Mouse (Mus musculus) heart, postnatal 0 days (tissue): Measurements from ENCODE around the gene Rex1bd. TPM values are rescaled to one million over a fixed set of nuclear protein-coding genes. Genes with fewer than 3 reads are reported as not detected.

Source experiments
- ATAC-seq: fragments of 200-750 bp; cut with Nextera tagmentation; 2 replicates; pipeline ENCODE4 v1.8.0; 2017; ENCODE audit warnings: low read depth, moderate number of reproducible peaks, moderate library complexity; ENCODE audit not compliant: insufficient read depth
- DNase-seq: peaks from one replicate; pipeline ENCODE4 v3.0.0-alpha.2; 2016; ENCODE audit warnings: low spot score
- H3K27ac ChIP-seq: fragments of 300-500 bp; sonication (generic); 2 replicates; pipeline ENCODE4 v1.5.1; 2014; ENCODE audit warnings: low read depth, mild to moderate bottlenecking
- H3K27me3 ChIP-seq: fragments of 300-500 bp; sonication (generic); 2 replicates; pipeline ENCODE4 v1.6.1; 2014; ENCODE audit warnings: low read length, mixed read lengths; ENCODE audit not compliant: control insufficient read depth, insufficient read depth
- H3K36me3 ChIP-seq: fragments of 300-500 bp; sonication (generic); replicated peaks from 2 replicates; pipeline ENCODE4 v1.6.1; 2014; ENCODE audit warnings: low read length, mixed read lengths; ENCODE audit not compliant: control insufficient read depth, insufficient read depth
- H3K4me1 ChIP-seq: fragments of 300-500 bp; sonication (generic); 2 replicates; pipeline ENCODE4 v1.6.1; 2014; ENCODE audit warnings: antibody characterized with exemption; ENCODE audit not compliant: control insufficient read depth, insufficient read depth
- H3K4me2 ChIP-seq: fragments of 300-500 bp; sonication (generic); 2 replicates; pipeline ENCODE4 v1.6.1; 2014; ENCODE audit warnings: low read depth, mild to moderate bottlenecking, low read length, moderate library complexity
- H3K4me3 ChIP-seq: fragments of 300-500 bp; sonication (generic); 2 replicates; pipeline ENCODE4 v1.5.1; 2014; ENCODE audit warnings: low read depth, low read length
- H3K9ac ChIP-seq: fragments of 300-500 bp; sonication (generic); replicated peaks from 2 replicates; pipeline ENCODE4 v1.6.1; 2014; ENCODE audit warnings: low read depth, low read length, mixed read lengths
- H3K9me3 ChIP-seq: fragments of 300-500 bp; sonication (generic); replicated peaks from 2 replicates; pipeline ENCODE4 v1.6.1; 2016; ENCODE audit warnings: low read length; ENCODE audit not compliant: control insufficient read depth
- CTCF ChIP-seq: IDR thresholded peaks from 2 replicates; pipeline ENCODE4 v1.5.1; 2016; ENCODE audit warnings: antibody characterized with exemption, control low read depth, low read depth
- EP300 ChIP-seq: IDR thresholded peaks from 2 replicates; pipeline ENCODE4 v1.6.1; 2016; ENCODE audit warnings: antibody characterized with exemption, low read depth
- WGBS: fragments of 180-500 bp; shearing (Covaris S2); extraction: QIAGEN DNeasy Blood & Tissue Kit; methylation state at CpG from one replicate; pipeline ENCODE4 v1.1.7; 2014; 5-methylcytosine and 5-hydroxymethylcytosine counted together
- polyA plus RNA-seq: library from polyadenylated mRNA; unstranded; fragments of >200 nt; fragmentation: Nextera tagmentation; extraction: Ambion mirVana; gene quantifications from 2 replicates; pipeline ENCODE4 v1.2.1, GENCODE M21; 2015
- total RNA-seq: library from RNA; depleted of rRNA; stranded (reverse); fragments of >200 nt; gene quantifications from 2 replicates; pipeline ENCODE4 v1.2.3, GENCODE M21; 2014; ENCODE audit warnings: low replicate concordance; rRNA removed

The Rex1bd gene
- total RNA-seq = 121 and 145 TPM in 2 replicates
- 139 and 146 TPM in 2 replicates for polyA plus RNA-seq

- 3% methylated on average over 38 of the region's 40 CpGs for WGBS
- H3K4me2 ChIP-seq = peak within 1 kb of the TSS; percentile 76
- H3K27ac ChIP-seq = peak within 1 kb of the TSS; percentile 89
- H3K36me3 ChIP-seq = peaks cover 17% of the 10 kb centered on the region
- peak; percentile 84 for ATAC-seq
- peak within 1 kb of the TSS; percentile 87 for H3K4me3 ChIP-seq
- TF ChIP-seq CTCF (peak; percentile 83), EP300 (peak; percentile 43; the same call in 1 of the 2 replicates)
- H3K9me3 ChIP-seq = no peaks in the 10 kb centered on the region
- H3K9ac ChIP-seq = peak within 1 kb of the TSS; percentile 81
- peaks cover 34% of the 10 kb centered on the region for H3K4me1 ChIP-seq
- peak; percentile 88 for DNase-seq
- H3K27me3 ChIP-seq = peaks cover 16% of the 10 kb centered on the region
Measured at GRCm38 (mm10) chr8:70506328-70507026, at the start of gene Rex1bd. Rex1bd (minus strand) TSS chr8:70506752.

DNA sequence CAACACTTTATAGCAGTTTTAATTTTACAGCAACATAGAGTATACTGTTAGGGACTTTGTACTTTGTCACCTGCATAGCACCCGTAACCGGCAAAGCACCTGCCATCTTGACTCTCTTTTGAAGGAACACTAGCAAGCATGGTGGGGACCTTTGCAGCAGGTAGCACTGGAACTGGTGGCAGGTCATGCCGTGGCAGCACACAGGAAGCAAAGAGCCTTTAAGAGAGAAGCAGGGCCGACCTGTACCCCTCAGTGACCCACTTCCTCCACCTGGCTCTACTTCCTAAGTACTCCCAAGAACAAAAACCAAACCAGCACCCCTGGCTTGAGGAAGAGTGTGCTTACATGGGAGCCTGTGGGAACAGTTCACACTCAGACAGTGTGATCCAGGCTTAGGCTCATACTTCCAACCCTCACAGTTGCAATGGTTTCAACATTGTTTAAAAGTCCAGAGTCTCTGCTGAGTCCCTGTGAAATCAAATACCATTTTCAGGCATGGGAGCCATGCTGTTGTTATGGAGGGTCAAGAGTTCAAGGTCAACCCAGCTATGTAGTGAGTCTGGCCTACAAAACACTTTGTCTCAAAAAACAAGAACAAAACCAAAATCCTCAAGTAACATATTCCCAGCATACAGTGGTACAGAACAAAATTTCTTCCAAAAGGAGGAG is 48.7 kb upstream of the Rex1bd start:
- 88% methylated on average over 4 of the region's 4 CpGs for WGBS

GRCm38 (mm10) chr8:70553740-70554139 is 47.2 kb upstream of the Rex1bd start:
- ATAC-seq (peak; percentile 36), DNase-seq (peak; percentile 63)
- H3K36me3 ChIP-seq = no peaks in the 10 kb centered on the region
- TF ChIP-seq CTCF (no peak), EP300 (0 out of 2 replicates have a peak, but pooled peaks have one; percentile 48)
- H3K27me3 ChIP-seq = no peaks in the 10 kb centered on the region
- no peak overlapping the region for H3K4me2 ChIP-seq
- no peak overlapping the region for H3K4me3 ChIP-seq
- H3K27ac ChIP-seq = peak overlapping the region; percentile 87
- H3K9me3 ChIP-seq = no peaks in the 10 kb centered on the region
- peaks cover 72% of the 10 kb centered on the region for H3K4me1 ChIP-seq
- H3K9ac ChIP-seq = no peak overlapping the region

More for the DNA sequence above, 48.7 kb upstream of the Rex1bd start:
- DNase-seq (no peak), ATAC-seq (no peak)
- no peaks in the 10 kb centered on the region for H3K27me3 ChIP-seq
- no peak for TF ChIP-seq CTCF
- no peak for TF ChIP-seq EP300
- no peak overlapping the region for H3K4me3 ChIP-seq
- no peak overlapping the region for H3K4me2 ChIP-seq
- peaks cover 72% of the 10 kb centered on the region for H3K4me1 ChIP-seq
- H3K27ac ChIP-seq = peak overlapping the region; percentile 87; the same call in 1 of the 2 replicates
- no peaks in the 10 kb centered on the region for H3K36me3 ChIP-seq
- no peaks in the 10 kb centered on the region for H3K9me3 ChIP-seq
- no peak overlapping the region for H3K9ac ChIP-seq

DNA sequence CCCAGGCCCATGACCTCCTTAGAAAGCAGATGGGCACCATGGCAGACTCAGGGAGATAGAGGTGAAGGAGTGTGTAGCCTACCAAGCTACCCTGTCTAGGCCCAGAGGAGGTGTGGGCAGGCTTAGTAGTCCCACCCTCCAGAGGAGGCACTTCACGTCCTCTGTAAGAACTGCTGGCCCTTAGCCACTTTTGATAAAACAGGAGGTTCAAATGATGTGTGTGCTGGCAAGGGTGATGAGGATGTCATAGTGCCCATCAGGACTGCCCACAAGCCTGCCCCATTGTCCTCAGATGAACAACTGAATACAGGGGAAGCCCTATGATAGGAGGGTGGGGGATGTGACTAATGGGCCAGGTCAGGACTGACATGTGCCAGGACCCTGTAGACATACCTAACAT is 46.3 kb upstream of the Rex1bd start:
- DNase-seq (peak; percentile 80), ATAC-seq (peak; percentile 65)
- Histone ChIP-seq H3K27me3 (no peaks in the 10 kb centered on the region), H3K27ac (peak overlapping the region; percentile 87), H3K36me3 (no peaks in the 10 kb centered on the region), H3K9me3 (no peaks in the 10 kb centered on the region), H3K9ac (no peak overlapping the region), H3K4me3 (no peak overlapping the region), H3K4me1 (peaks cover 72% of the 10 kb centered on the region), H3K4me2 (no peak overlapping the region)
- TF ChIP-seq CTCF = no peak
- no peak for TF ChIP-seq EP300
- WGBS = 0% methylated on average over 1 of the region's 1 CpGs

GRCm38 (mm10) chr8:70551558-70552161 is 45.1 kb upstream of the Rex1bd start:
- Histone ChIP-seq H3K9me3 (no peaks in the 10 kb centered on the region), H3K36me3 (no peaks in the 10 kb centered on the region), H3K27ac (peak overlapping the region; percentile 87), H3K4me1 (peaks cover 72% of the 10 kb centered on the region), H3K4me3 (no peak overlapping the region), H3K9ac (peak overlapping the region; percentile 33; the same call in 1 of the 2 replicates), H3K4me2 (peak overlapping the region; percentile 11; the same call in 1 of the 2 replicates), H3K27me3 (no peaks in the 10 kb centered on the region)
- 15% methylated on average over 3 of the region's 3 CpGs for WGBS
- TF ChIP-seq CTCF (no peak), EP300 (0 out of 2 replicates have a peak, but pooled peaks have one; percentile 61)
- no peak for DNase-seq
- peak; percentile 44 for ATAC-seq
